Mouse (Mus musculus) erythroblast, embryonic 14.5 days (primary cell): ENCODE results near the gene Dph2.

Experiments
- GATA1 ChIP-seq: IDR thresholded peaks from 2 replicates; pipeline ENCODE4 v1.6.1; 2012; ENCODE audit warnings: low read length, inconsistent platforms, mixed read lengths
- TAL1 ChIP-seq: IDR thresholded peaks from 3 replicates; pipeline ENCODE4 v1.6.1; 2012; ENCODE audit warnings: low read length, inconsistent platforms, mixed read lengths

- no peak for TF ChIP-seq TAL1
- TF ChIP-seq GATA1: no peak
These were observed 22.2 kb upstream of the Dph2 start for GRCm38 (mm10) chr4:117914031-117914430.
